Comparison of ENCODE assay signal across 11 mouse cellular contexts in genomic region chr5:110806676-110807075, GRCm38 (mm10). TPM values are rescaled to one million over a fixed set of nuclear protein-coding genes. Genes with fewer than 3 reads are reported as not detected.
DNase-seq lines count a peak whose midpoint lies in the region; ATAC-seq lines count a peak whose summit lies in the region.
"Had no signal": no experiment of that assay in that cellular context is flagged by ENCODE, and none has a peak within 500 bp of the region (broad histone marks: within the 10 kb centered on the region; RNA-seq: fewer than 3 reads in every experiment).

No protein-coding gene starts in this region.

- 0 out of 2 replicates have a peak overlapping the region, but pooled peaks have one; percentile 7 for H3K9ac ChIP-seq in embryonic facial prominence, embryonic 13.5 days
- peak overlapping the region; percentile 53; the same call in 1 of the 2 replicates for H3K9ac ChIP-seq in hindbrain, embryonic 13.5 days
- no peak overlapping the region for H3K9ac ChIP-seq in hindbrain, embryonic 16.5 days (ENCODE audit: low read depth, low read length)
- no peak overlapping the region for H3K9ac ChIP-seq in liver, embryonic 15.5 days
- H3K9ac ChIP-seq: intestine, embryonic 15.5 days had no signal

- peak overlapping the region; percentile 95 for H3K4me2 ChIP-seq in embryonic facial prominence, embryonic 13.5 days
- H3K4me2 ChIP-seq in hindbrain, embryonic 13.5 days = peak overlapping the region; percentile 99
- no peak overlapping the region for H3K4me2 ChIP-seq in hindbrain, embryonic 16.5 days (ENCODE audit: low read length)
- peak overlapping the region; percentile 88 for H3K4me2 ChIP-seq in liver, embryonic 15.5 days

- no peaks in the 10 kb centered on the region for H3K27me3 ChIP-seq in embryonic facial prominence, embryonic 13.5 days
- no peaks in the 10 kb centered on the region for H3K27me3 ChIP-seq in embryonic facial prominence, embryonic 10.5 days (replicated peaks; ENCODE audit: low read depth, poor library complexity, severe bottlenecking)
- no peaks in the 10 kb centered on the region for H3K27me3 ChIP-seq in hindbrain, embryonic 13.5 days
- no peaks in the 10 kb centered on the region for H3K27me3 ChIP-seq in hindbrain, embryonic 16.5 days (replicated peaks; ENCODE audit: control insufficient read depth, insufficient read depth, low read length)
- no peaks in the 10 kb centered on the region for H3K27me3 ChIP-seq in liver, embryonic 15.5 days
- H3K27me3 ChIP-seq: heart, embryonic 15.5 days; intestine, embryonic 15.5 days had no signal

- H3K36me3 ChIP-seq in embryonic facial prominence, embryonic 13.5 days = peaks cover 46% of the 10 kb centered on the region
- H3K36me3 ChIP-seq in embryonic facial prominence, embryonic 10.5 days (replicated peaks) = peaks cover 60% of the 10 kb centered on the region
- H3K36me3 ChIP-seq in hindbrain, embryonic 13.5 days = peaks cover 30% of the 10 kb centered on the region
- no peaks in the 10 kb centered on the region for H3K36me3 ChIP-seq in hindbrain, embryonic 16.5 days (ENCODE audit: control insufficient read depth, insufficient read depth, low read length)
- H3K36me3 ChIP-seq in liver, embryonic 15.5 days (replicated peaks) = peaks cover 45% of the 10 kb centered on the region

- no peak overlapping the region for H3K4me3 ChIP-seq in embryonic facial prominence, embryonic 13.5 days
- H3K4me3 ChIP-seq in embryonic facial prominence, embryonic 10.5 days = no peak overlapping the region
- no peak overlapping the region for H3K4me3 ChIP-seq in hindbrain, embryonic 13.5 days
- no peak overlapping the region for H3K4me3 ChIP-seq in hindbrain, embryonic 16.5 days (ENCODE audit: low read length)
- peak overlapping the region; percentile 96; the same call in 1 of the 2 replicates for H3K4me3 ChIP-seq in liver, embryonic 15.5 days (replicated peaks)
- H3K4me3 ChIP-seq: heart, embryonic 15.5 days; intestine, embryonic 15.5 days had no signal

- WGBS in embryonic facial prominence, embryonic 13.5 days = 73% methylated on average over 1 of the region's 1 CpGs
- 93% methylated on average over 1 of the region's 1 CpGs for WGBS in embryonic facial prominence, embryonic 10.5 days
- WGBS in hindbrain, embryonic 13.5 days = 85% methylated on average over 1 of the region's 1 CpGs
- 87% methylated on average over 1 of the region's 1 CpGs for WGBS in hindbrain, embryonic 16.5 days
- WGBS in liver, embryonic 15.5 days (ENCODE audit: insufficient replicate concordance) = 83% methylated on average over 1 of the region's 1 CpGs

- no peak for DNase-seq in embryonic facial prominence, embryonic 10.5 days (ENCODE audit: low spot score)
- DNase-seq in ES-CJ7 (ENCODE audit: low read depth, low spot score) = peak; percentile 85
- DNase-seq in thymus, postnatal 4 days = no peak
- DNase-seq in lung, postnatal 25 days (ENCODE audit: low spot score) = no peak
- DNase-seq: lung, postnatal 10 days had no signal

- ATAC-seq in embryonic facial prominence, embryonic 13.5 days (ENCODE audit: insufficient number of reproducible peaks, insufficient read depth, low FRiP score, low TSS enrichment, low read depth) = no peak
- ATAC-seq in hindbrain, embryonic 13.5 days (ENCODE audit: low FRiP score) = no peak
- ATAC-seq in hindbrain, embryonic 16.5 days = no peak
- no peak for ATAC-seq in liver, embryonic 15.5 days (ENCODE audit: insufficient read depth)
- ATAC-seq: intestine, embryonic 15.5 days had no signal

- no peaks in the 10 kb centered on the region for H3K9me3 ChIP-seq in embryonic facial prominence, embryonic 13.5 days
- H3K9me3 ChIP-seq in embryonic facial prominence, embryonic 10.5 days = no peaks in the 10 kb centered on the region
- H3K9me3 ChIP-seq in hindbrain, embryonic 13.5 days = no peaks in the 10 kb centered on the region
- no peaks in the 10 kb centered on the region for H3K9me3 ChIP-seq in hindbrain, embryonic 16.5 days (ENCODE audit: control insufficient read depth, low read length)
- no peaks in the 10 kb centered on the region for H3K9me3 ChIP-seq in liver, embryonic 15.5 days (replicated peaks)
- H3K9me3 ChIP-seq: heart, embryonic 15.5 days; intestine, embryonic 15.5 days had no signal

- peaks cover 52% of the 10 kb centered on the region for H3K4me1 ChIP-seq in embryonic facial prominence, embryonic 13.5 days
- peaks cover 31% of the 10 kb centered on the region for H3K4me1 ChIP-seq in embryonic facial prominence, embryonic 10.5 days
- peaks cover 62% of the 10 kb centered on the region for H3K4me1 ChIP-seq in hindbrain, embryonic 13.5 days (replicated peaks)
- H3K4me1 ChIP-seq in hindbrain, embryonic 16.5 days (ENCODE audit: control insufficient read depth, insufficient read depth, low read depth, low read length) = peaks cover 26% of the 10 kb centered on the region
- peaks cover 84% of the 10 kb centered on the region for H3K4me1 ChIP-seq in liver, embryonic 15.5 days (replicated peaks)

- no peak overlapping the region for H3K27ac ChIP-seq in embryonic facial prominence, embryonic 13.5 days
- no peak overlapping the region for H3K27ac ChIP-seq in embryonic facial prominence, embryonic 10.5 days (replicated peaks)
- H3K27ac ChIP-seq in hindbrain, embryonic 13.5 days = no peak overlapping the region
- H3K27ac ChIP-seq in hindbrain, embryonic 16.5 days (ENCODE audit: low read depth, low read length) = no peak overlapping the region
- H3K27ac ChIP-seq in liver, embryonic 15.5 days (replicated peaks) = peak overlapping the region; percentile 93
- H3K27ac ChIP-seq: heart, embryonic 15.5 days; intestine, embryonic 15.5 days had no signal

RNA-seq across cellular contexts. Expression of gene Ulk1, which starts 3.2 kb away (rescaled TPM):
- 19.2 and 21.9 TPM in 2 replicates for polyA plus RNA-seq in embryonic facial prominence, embryonic 13.5 days (2015; fragmentation: Nextera tagmentation; extraction: Ambion mirVana)
- 25.6 and 27.4 TPM in 2 replicates for polyA plus RNA-seq in embryonic facial prominence, embryonic 10.5 days (2016; fragmentation: Nextera tagmentation; extraction: Ambion mirVana)
- 30.3 and 33.0 TPM in 2 replicates for polyA plus RNA-seq in hindbrain, embryonic 13.5 days (2015; fragmentation: Nextera tagmentation; extraction: Ambion mirVana)
- 20.7 and 23.8 TPM in 2 replicates for polyA plus RNA-seq in hindbrain, embryonic 16.5 days (2015; fragmentation: Nextera tagmentation; extraction: Ambion mirVana)
- polyA plus RNA-seq in liver, embryonic 15.5 days (2015; fragmentation: Nextera tagmentation; extraction: Ambion mirVana) = 11.6 and 15.2 TPM in 2 replicates

RNA-seq across cellular contexts. Expression of gene Pus1, which starts 26.2 kb away (rescaled TPM):
- polyA plus RNA-seq in embryonic facial prominence, embryonic 13.5 days (2015; fragmentation: Nextera tagmentation; extraction: Ambion mirVana) = 32.4 and 34.4 TPM in 2 replicates
- polyA plus RNA-seq in embryonic facial prominence, embryonic 10.5 days (2016; fragmentation: Nextera tagmentation; extraction: Ambion mirVana) = 42.2 and 46.0 TPM in 2 replicates
- polyA plus RNA-seq in hindbrain, embryonic 13.5 days (2015; fragmentation: Nextera tagmentation; extraction: Ambion mirVana) = 22.3 and 22.5 TPM in 2 replicates
- polyA plus RNA-seq in hindbrain, embryonic 16.5 days (2015; fragmentation: Nextera tagmentation; extraction: Ambion mirVana) = 19.8 and 23.2 TPM in 2 replicates
- 28.9 and 33.2 TPM in 2 replicates for polyA plus RNA-seq in liver, embryonic 15.5 days (2015; fragmentation: Nextera tagmentation; extraction: Ambion mirVana)

RNA-seq across cellular contexts. Expression of gene Hscb, which starts 32.9 kb away (rescaled TPM):
- polyA plus RNA-seq in embryonic facial prominence, embryonic 13.5 days (2015; fragmentation: Nextera tagmentation; extraction: Ambion mirVana) = 28.7 and 29.8 TPM in 2 replicates
- polyA plus RNA-seq in embryonic facial prominence, embryonic 10.5 days (2016; fragmentation: Nextera tagmentation; extraction: Ambion mirVana) = 27.2 and 32.3 TPM in 2 replicates
- 10.7 and 12.6 TPM in 2 replicates for polyA plus RNA-seq in hindbrain, embryonic 13.5 days (2015; fragmentation: Nextera tagmentation; extraction: Ambion mirVana)
- polyA plus RNA-seq in hindbrain, embryonic 16.5 days (2015; fragmentation: Nextera tagmentation; extraction: Ambion mirVana) = 10.0 and 10.3 TPM in 2 replicates
- 51.9 and 60.4 TPM in 2 replicates for polyA plus RNA-seq in liver, embryonic 15.5 days (2015; fragmentation: Nextera tagmentation; extraction: Ambion mirVana)

RNA-seq across cellular contexts. Expression of gene Chek2, which starts 33.1 kb away (rescaled TPM):
- 26.0 and 28.5 TPM in 2 replicates for polyA plus RNA-seq in embryonic facial prominence, embryonic 13.5 days (2015; fragmentation: Nextera tagmentation; extraction: Ambion mirVana)
- polyA plus RNA-seq in embryonic facial prominence, embryonic 10.5 days (2016; fragmentation: Nextera tagmentation; extraction: Ambion mirVana) = 40.4 and 44.0 TPM in 2 replicates
- 6.5 and 8.0 TPM in 2 replicates for polyA plus RNA-seq in hindbrain, embryonic 13.5 days (2015; fragmentation: Nextera tagmentation; extraction: Ambion mirVana)
- 6.2 and 7.4 TPM in 2 replicates for polyA plus RNA-seq in hindbrain, embryonic 16.5 days (2015; fragmentation: Nextera tagmentation; extraction: Ambion mirVana)
- 36.6 and 37.2 TPM in 2 replicates for polyA plus RNA-seq in liver, embryonic 15.5 days (2015; fragmentation: Nextera tagmentation; extraction: Ambion mirVana)

RNA-seq across cellular contexts. Expression of gene Ep400, which starts 36.2 kb away (rescaled TPM):
- 41.4 and 49.8 TPM in 2 replicates for polyA plus RNA-seq in embryonic facial prominence, embryonic 13.5 days (2015; fragmentation: Nextera tagmentation; extraction: Ambion mirVana)
- 57.1 and 67.5 TPM in 2 replicates for polyA plus RNA-seq in embryonic facial prominence, embryonic 10.5 days (2016; fragmentation: Nextera tagmentation; extraction: Ambion mirVana)
- polyA plus RNA-seq in hindbrain, embryonic 13.5 days (2015; fragmentation: Nextera tagmentation; extraction: Ambion mirVana) = 53.4 and 54.8 TPM in 2 replicates
- 40.0 and 53.4 TPM in 2 replicates for polyA plus RNA-seq in hindbrain, embryonic 16.5 days (2015; fragmentation: Nextera tagmentation; extraction: Ambion mirVana)
- 20.0 and 21.3 TPM in 2 replicates for polyA plus RNA-seq in liver, embryonic 15.5 days (2015; fragmentation: Nextera tagmentation; extraction: Ambion mirVana)

Comparison
In these comparisons a context has a peak if more than half of its experiments do, and no peak if none do; other contexts are left out.
1. H3K9ac ChIP-seq: peak in embryonic facial prominence, embryonic 13.5 days (single experiment) and hindbrain, embryonic 13.5 days (single experiment); none in hindbrain, embryonic 16.5 days (single experiment) and liver, embryonic 15.5 days (single experiment).